Mouse (Mus musculus): ENCODE measurements around the gene Tes.

DNA sequence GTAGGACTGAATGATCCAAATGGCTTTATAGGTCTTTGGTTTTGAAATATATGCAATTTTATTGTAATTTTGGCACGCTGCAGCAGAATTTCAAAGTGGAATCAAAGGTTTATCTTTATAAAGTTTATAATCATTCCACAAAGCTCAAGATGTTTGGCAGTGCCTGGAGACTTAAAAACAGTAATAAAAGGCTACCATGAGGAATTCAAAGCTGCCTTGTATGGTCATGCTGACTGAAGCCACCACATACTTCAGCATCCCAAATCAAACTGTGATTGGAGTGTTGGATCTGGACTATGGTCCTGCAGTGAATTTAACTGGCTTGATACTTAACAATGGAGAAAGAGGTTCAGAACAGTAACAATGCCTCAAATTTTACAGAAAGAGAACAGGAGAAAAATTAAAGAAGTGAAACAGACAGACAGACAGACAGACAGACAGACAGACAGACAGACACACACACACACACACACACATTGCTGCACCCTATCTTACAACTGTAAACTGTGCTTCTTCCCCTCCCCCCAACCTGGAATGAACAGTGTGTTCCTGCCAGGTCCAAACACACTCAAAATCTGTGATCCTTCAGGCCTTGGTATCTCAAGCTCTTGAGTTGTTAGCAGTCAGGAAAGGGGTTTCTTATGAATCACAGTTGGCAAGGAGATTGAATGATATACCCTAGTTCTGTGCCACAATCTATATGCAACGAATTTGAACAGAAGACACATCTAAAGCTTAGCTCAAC is 50.3 kb downstream of the Tes start:
- no peak for TF ChIP-seq CTCF (conservative IDR thresholded peaks at IDR 0.05; ENCODE audit: insufficient read depth, insufficient read length, low read depth, low read length)
- TF ChIP-seq POLR2A (IDR thresholded peaks at IDR 0.05; ENCODE audit: low read depth, low read length), result no peak

All from kidney, adult 2 months (tissue).